Mouse (Mus musculus): ENCODE measurements around the gene Apbb2. TPM values are rescaled to one million over a fixed set of nuclear protein-coding genes. Genes with fewer than 3 reads are reported as not detected.
A peak's percentile ranks its signal among the peaks of the same experiment; 100 is the strongest.

The Apbb2 gene
- polyA plus RNA-seq, 1 experiment from 2014 or later: 124 TPM

GRCm38 (mm10) chr5:66570709-66571108, 47.9 kb downstream of the Apbb2 start:
- WGBS: 91% methylated on average over 5 of the region's 5 CpGs
- no peak for ATAC-seq (ENCODE audit: low FRiP score, low read depth)
- H3K4me3 ChIP-seq: no peak overlapping the region
- no peak overlapping the region for H3K4me2 ChIP-seq
- no peaks in the 10 kb centered on the region for H3K27me3 ChIP-seq
- no peaks in the 10 kb centered on the region for H3K36me3 ChIP-seq
- H3K4me1 ChIP-seq (replicated peaks): peaks cover 24% of the 10 kb centered on the region
- no peak overlapping the region for H3K9ac ChIP-seq
- H3K27ac ChIP-seq (replicated peaks): no peak overlapping the region
- no peaks in the 10 kb centered on the region for H3K9me3 ChIP-seq

- H3K9me3 ChIP-seq: no peaks in the 10 kb centered on the region
- WGBS: 48% methylated on average over 9 of the region's 9 CpGs
- peak overlapping the region; percentile 51 for H3K27ac ChIP-seq (replicated peaks)
- H3K36me3 ChIP-seq: no peaks in the 10 kb centered on the region
- no peak overlapping the region for H3K9ac ChIP-seq
- H3K27me3 ChIP-seq: no peaks in the 10 kb centered on the region
- no peak overlapping the region for H3K4me3 ChIP-seq
- peaks cover 16% of the 10 kb centered on the region for H3K4me1 ChIP-seq (replicated peaks)
- ATAC-seq (ENCODE audit: low FRiP score, low read depth): peak; percentile 69
- H3K4me2 ChIP-seq: no peak overlapping the region
Measured at GRCm38 (mm10) chr5:66569141-66569801, 49.3 kb downstream of the Apbb2 start.

GRCm38 (mm10) chr5:66568002-66568401, 50.6 kb downstream of the Apbb2 start:
- Histone ChIP-seq H3K36me3 (no peaks in the 10 kb centered on the region), H3K9me3 (no peaks in the 10 kb centered on the region), H3K27ac (replicated peaks) (no peak overlapping the region), H3K27me3 (no peaks in the 10 kb centered on the region), H3K4me3 (no peak overlapping the region), H3K9ac (no peak overlapping the region), H3K4me2 (no peak overlapping the region), H3K4me1 (replicated peaks) (peaks cover 11% of the 10 kb centered on the region)
- WGBS: 75% methylated on average over 5 of the region's 5 CpGs
- ATAC-seq (ENCODE audit: low FRiP score, low read depth): no peak

- Histone ChIP-seq H3K9ac (no peak overlapping the region), H3K4me1 (replicated peaks) (peaks cover 13% of the 10 kb centered on the region), H3K36me3 (no peaks in the 10 kb centered on the region), H3K27me3 (no peaks in the 10 kb centered on the region), H3K4me3 (no peak overlapping the region), H3K9me3 (no peaks in the 10 kb centered on the region), H3K4me2 (no peak overlapping the region), H3K27ac (replicated peaks) (no peak overlapping the region)
- WGBS: 93% methylated on average over 6 of the region's 6 CpGs
- ATAC-seq (ENCODE audit: low FRiP score, low read depth): no peak
Measured at GRCm38 (mm10) chr5:66567424-66567823, 51.2 kb downstream of the Apbb2 start.

GRCm38 (mm10) chr5:66559591-66560175, 58.9 kb downstream of the Apbb2 start:
- Histone ChIP-seq H3K9me3 (no peaks in the 10 kb centered on the region), H3K4me1 (replicated peaks) (peaks cover 18% of the 10 kb centered on the region), H3K4me2 (no peak overlapping the region), H3K9ac (no peak overlapping the region), H3K4me3 (no peak overlapping the region), H3K36me3 (no peaks in the 10 kb centered on the region), H3K27ac (replicated peaks) (peak overlapping the region; percentile 51), H3K27me3 (no peaks in the 10 kb centered on the region)
- 65% methylated on average over 8 of the region's 8 CpGs for WGBS
- 0 out of 2 replicates have a peak, but pooled peaks have one; percentile 20 for ATAC-seq (ENCODE audit: low FRiP score, low read depth)

GRCm38 (mm10) chr5:66558094-66558493, 60.5 kb downstream of the Apbb2 start:
- ATAC-seq (ENCODE audit: low FRiP score, low read depth): no peak
- H3K9ac ChIP-seq: no peak overlapping the region
- 93% methylated on average over 7 of the region's 7 CpGs for WGBS
- H3K4me3 ChIP-seq: no peak overlapping the region
- no peaks in the 10 kb centered on the region for H3K36me3 ChIP-seq
- no peak overlapping the region for H3K4me2 ChIP-seq
- H3K9me3 ChIP-seq: no peaks in the 10 kb centered on the region
- no peaks in the 10 kb centered on the region for H3K27me3 ChIP-seq
- no peak overlapping the region for H3K27ac ChIP-seq (replicated peaks)
- H3K4me1 ChIP-seq (replicated peaks): peaks cover 24% of the 10 kb centered on the region

GRCm38 (mm10) chr5:66553933-66554332, 64.7 kb downstream of the Apbb2 start:
- ATAC-seq (ENCODE audit: low FRiP score, low read depth): no peak
- Histone ChIP-seq H3K4me3 (no peak overlapping the region), H3K4me2 (no peak overlapping the region), H3K9me3 (no peaks in the 10 kb centered on the region), H3K4me1 (replicated peaks) (peaks cover 13% of the 10 kb centered on the region), H3K9ac (no peak overlapping the region), H3K27me3 (no peaks in the 10 kb centered on the region), H3K27ac (replicated peaks) (no peak overlapping the region; the same call in 1 of the 2 replicates), H3K36me3 (no peaks in the 10 kb centered on the region)

- H3K9ac ChIP-seq: no peak overlapping the region
Measured at GRCm38 (mm10) chr5:66552246-66552645, 66.3 kb downstream of the Apbb2 start.

GRCm38 (mm10) chr5:66550292-66550691, 68.3 kb downstream of the Apbb2 start:
- H3K27me3 ChIP-seq: no peaks in the 10 kb centered on the region
- WGBS: 94% methylated on average over 5 of the region's 5 CpGs
- no peak overlapping the region for H3K4me2 ChIP-seq
- no peaks in the 10 kb centered on the region for H3K36me3 ChIP-seq
- H3K4me1 ChIP-seq (replicated peaks): peaks cover 30% of the 10 kb centered on the region
- ATAC-seq (ENCODE audit: low FRiP score, low read depth): no peak
- no peak overlapping the region for H3K9ac ChIP-seq
- H3K27ac ChIP-seq (replicated peaks): no peak overlapping the region
- 0 out of 2 replicates have a peak, but pooled peaks cover 5% of the 10 kb centered on the region for H3K9me3 ChIP-seq
- no peak overlapping the region for H3K4me3 ChIP-seq

More at GRCm38 (mm10) chr5:66552246-66552645, 66.3 kb downstream of the Apbb2 start:
- H3K9me3 ChIP-seq: 0 out of 2 replicates have a peak, but pooled peaks cover 5% of the 10 kb centered on the region
- H3K36me3 ChIP-seq: no peaks in the 10 kb centered on the region
- no peak overlapping the region for H3K4me3 ChIP-seq
- H3K4me1 ChIP-seq (replicated peaks): peaks cover 17% of the 10 kb centered on the region
- no peak overlapping the region for H3K4me2 ChIP-seq
- no peak overlapping the region for H3K27ac ChIP-seq (replicated peaks)
- H3K27me3 ChIP-seq: no peaks in the 10 kb centered on the region
- WGBS: 77% methylated on average over 9 of the region's 9 CpGs
- ATAC-seq (ENCODE audit: low FRiP score, low read depth): no peak

- 0 out of 2 replicates have a peak, but pooled peaks cover 5% of the 10 kb centered on the region for H3K9me3 ChIP-seq
Measured at GRCm38 (mm10) chr5:66549691-66550090, 68.9 kb downstream of the Apbb2 start.

GRCm38 (mm10) chr5:66546969-66547511, 71.5 kb downstream of the Apbb2 start:
- 0 out of 2 replicates have a peak, but pooled peaks have one; percentile 35 for ATAC-seq (ENCODE audit: low FRiP score, low read depth)
- H3K27me3 ChIP-seq: no peaks in the 10 kb centered on the region
- H3K27ac ChIP-seq (replicated peaks): peak overlapping the region; percentile 36; the same call in 1 of the 2 replicates

More at GRCm38 (mm10) chr5:66549691-66550090, 68.9 kb downstream of the Apbb2 start:
- H3K27ac ChIP-seq (replicated peaks): no peak overlapping the region
- no peaks in the 10 kb centered on the region for H3K27me3 ChIP-seq
- no peaks in the 10 kb centered on the region for H3K36me3 ChIP-seq
- H3K9ac ChIP-seq: no peak overlapping the region
- no peak overlapping the region for H3K4me2 ChIP-seq
- H3K4me1 ChIP-seq (replicated peaks): peaks cover 32% of the 10 kb centered on the region
- WGBS: 81% methylated on average over 1 of the region's 1 CpGs
- no peak for ATAC-seq (ENCODE audit: low FRiP score, low read depth)
- no peak overlapping the region for H3K4me3 ChIP-seq

GRCm38 (mm10) chr5:66545573-66546141, 72.9 kb downstream of the Apbb2 start:
- peak; percentile 76 for ATAC-seq (ENCODE audit: low FRiP score, low read depth)
- 10% methylated on average over 10 of the region's 10 CpGs for WGBS
- Histone ChIP-seq H3K9ac (no peak overlapping the region), H3K27me3 (no peaks in the 10 kb centered on the region), H3K27ac (replicated peaks) (peak overlapping the region; percentile 68), H3K4me2 (peak overlapping the region; percentile 20; the same call in 1 of the 2 replicates), H3K4me3 (no peak overlapping the region), H3K36me3 (no peaks in the 10 kb centered on the region), H3K9me3 (0 out of 2 replicates have a peak, but pooled peaks cover 5% of the 10 kb centered on the region), H3K4me1 (replicated peaks) (peaks cover 19% of the 10 kb centered on the region)

More at GRCm38 (mm10) chr5:66546969-66547511, 71.5 kb downstream of the Apbb2 start:
- Histone ChIP-seq H3K9ac (no peak overlapping the region), H3K36me3 (no peaks in the 10 kb centered on the region), H3K4me1 (replicated peaks) (peaks cover 19% of the 10 kb centered on the region), H3K4me2 (no peak overlapping the region), H3K4me3 (no peak overlapping the region), H3K9me3 (0 out of 2 replicates have a peak, but pooled peaks cover 5% of the 10 kb centered on the region)
- whole genome bisulfite sequencing: 68% methylated on average over 12 of the region's 12 CpGs

Data from hindbrain, embryonic 15.5 days (tissue).